Mouse (Mus musculus) stomach, embryonic 15.5 days (tissue): ENCODE data around the gene Ceacam9. TPM values are rescaled to one million over a fixed set of nuclear protein-coding genes. Genes with fewer than 3 reads are reported as not detected.
"Not testable (repeated sequence)": the region's sequence is repeated elsewhere in the genome, so short reads cannot be mapped to it uniquely, and the experiment has no call there.

Source experiments
- ATAC-seq: fragments of 200-750 bp; cut with Nextera tagmentation; 2 replicates; pipeline ENCODE4 v1.8.0; 2017; ENCODE audit warnings: low read depth, moderate number of reproducible peaks, moderate TSS enrichment; ENCODE audit not compliant: insufficient read depth, low FRiP score
- H3K27ac ChIP-seq: fragments of 300-500 bp; sonication (generic); 2 replicates; pipeline ENCODE4 v1.5.1; 2015; ENCODE audit warnings: mild to moderate bottlenecking, inconsistent platforms
- H3K27me3 ChIP-seq: fragments of 300-500 bp; sonication (generic); replicated peaks from 2 replicates; pipeline ENCODE4 v1.6.1; 2015; ENCODE audit warnings: inconsistent platforms
- H3K36me3 ChIP-seq: fragments of 300-500 bp; sonication (generic); 2 replicates; pipeline ENCODE4 v1.6.1; 2015; ENCODE audit warnings: inconsistent platforms
- H3K4me1 ChIP-seq: fragments of 300-500 bp; sonication (generic); 2 replicates; pipeline ENCODE4 v1.6.1; 2015; ENCODE audit warnings: inconsistent platforms
- H3K4me2 ChIP-seq: fragments of 300-500 bp; sonication (generic); 2 replicates; pipeline ENCODE4 v1.6.1; 2015; ENCODE audit warnings: mild to moderate bottlenecking, inconsistent platforms
- H3K4me3 ChIP-seq: fragments of 300-500 bp; sonication (generic); replicated peaks from 2 replicates; pipeline ENCODE4 v1.5.1; 2015; ENCODE audit warnings: inconsistent platforms
- H3K9ac ChIP-seq: fragments of 300-500 bp; sonication (generic); 2 replicates; pipeline ENCODE4 v1.6.1; 2015; ENCODE audit warnings: inconsistent platforms
- H3K9me3 ChIP-seq: fragments of 300-500 bp; sonication (generic); 2 replicates; pipeline ENCODE4 v1.6.1; 2016; ENCODE audit warnings: inconsistent platforms
- WGBS: fragments of 180-500 bp; shearing (Covaris S2); methylation state at CpG from one replicate; pipeline ENCODE4 v1.1.7; 2015; 5-methylcytosine and 5-hydroxymethylcytosine counted together
- polyA plus RNA-seq: library from polyadenylated mRNA; unstranded; fragments of >200 nt; fragmentation: Nextera tagmentation; extraction: Ambion mirVana; gene quantifications from 2 replicates; pipeline ENCODE4 v1.2.1, GENCODE M21; 2015

Ceacam9 gene
- not detected in 2 replicates for polyA plus RNA-seq

DNA sequence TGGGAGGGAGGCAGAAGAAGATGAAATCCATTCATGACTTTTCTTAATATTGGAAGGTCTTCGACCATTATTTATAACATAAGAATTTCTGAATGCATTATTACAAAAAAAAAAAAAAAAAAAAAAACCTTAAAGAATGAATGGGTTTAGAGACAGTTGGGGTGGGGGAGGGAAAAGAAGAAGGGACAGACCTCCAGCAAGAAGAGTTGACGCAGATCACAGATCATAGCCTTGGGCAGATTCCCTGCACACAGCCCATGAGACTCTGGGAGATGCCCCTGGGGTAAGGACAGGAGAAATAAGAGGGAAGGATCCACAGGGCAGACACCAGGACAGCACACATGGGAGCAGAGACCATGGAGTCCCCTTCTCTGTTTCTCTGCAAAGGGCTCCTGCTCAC lies at the start of gene Ceacam9:
Ceacam9 (plus strand) TSS at position 301 of the 400 bp plus-strand sequence.
- Histone ChIP-seq H3K36me3 (no peaks in the 10 kb centered on the region), H3K27ac (no peak within 1 kb of the TSS), H3K27me3 (no peaks in the 10 kb centered on the region), H3K4me1 (no peaks in the 10 kb centered on the region), H3K9me3 (no peaks in the 10 kb centered on the region), H3K4me3 (no peak within 1 kb of the TSS), H3K4me2 (no peak within 1 kb of the TSS), H3K9ac (no peak within 1 kb of the TSS)
- WGBS, result 73% methylated on average over 2 of the region's 2 CpGs
- no peak for ATAC-seq

DNA sequence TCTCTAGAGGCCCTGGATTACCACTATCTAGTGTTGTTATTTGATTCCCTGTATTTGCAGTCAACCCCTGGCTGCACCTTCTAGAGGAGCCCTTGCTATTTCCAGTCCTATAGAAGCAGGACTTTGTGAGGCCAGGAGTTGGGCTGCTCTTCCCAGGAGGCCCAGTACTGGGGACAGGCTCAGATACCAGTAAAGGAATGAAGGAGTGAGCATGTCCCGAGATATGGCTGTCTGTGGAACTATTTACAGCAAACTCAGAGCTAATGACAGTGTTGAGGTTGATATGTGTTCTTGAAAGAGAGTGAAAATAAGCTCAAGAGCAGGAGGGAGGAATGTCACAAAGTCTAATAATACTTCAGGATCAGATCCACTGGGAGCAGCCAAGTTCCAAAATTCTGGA lies 47.9 kb upstream of the Ceacam9 start:
- 43% methylated on average over 1 of the region's 1 CpGs for WGBS
- no peak overlapping the region for H3K9ac ChIP-seq
- H3K36me3 ChIP-seq, result no peaks in the 10 kb centered on the region
- no peaks in the 10 kb centered on the region for H3K4me1 ChIP-seq
- no peak overlapping the region for H3K4me2 ChIP-seq
- no peak overlapping the region for H3K4me3 ChIP-seq
- no peaks in the 10 kb centered on the region for H3K9me3 ChIP-seq
- H3K27me3 ChIP-seq, result no peaks in the 10 kb centered on the region
- H3K27ac ChIP-seq, result no peak overlapping the region
- no peak for ATAC-seq

DNA sequence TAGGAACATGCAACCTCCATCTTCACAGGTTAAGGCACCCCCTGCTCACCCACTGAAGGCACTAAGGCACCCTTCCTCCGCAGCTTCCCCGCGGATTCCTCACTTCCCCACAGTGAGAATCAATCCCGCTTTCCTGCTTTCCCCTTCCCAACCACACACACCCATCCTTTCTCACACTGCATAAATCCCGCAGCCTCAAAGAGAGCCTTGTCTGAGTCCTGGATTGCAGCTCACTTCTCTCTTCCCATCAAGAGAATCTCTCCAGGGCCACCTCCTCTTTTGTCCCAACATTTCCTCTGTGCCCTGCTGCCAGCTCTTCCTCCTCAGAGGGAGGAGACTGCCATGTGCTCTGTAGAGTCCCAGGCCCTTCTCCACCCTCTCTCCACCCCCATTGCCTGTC lies 47.0 kb upstream of the Ceacam9 start:
- ATAC-seq, H3K36me3 ChIP-seq: not testable (repeated sequence)
- 43% methylated on average over 5 of the region's 5 CpGs for WGBS

DNA sequence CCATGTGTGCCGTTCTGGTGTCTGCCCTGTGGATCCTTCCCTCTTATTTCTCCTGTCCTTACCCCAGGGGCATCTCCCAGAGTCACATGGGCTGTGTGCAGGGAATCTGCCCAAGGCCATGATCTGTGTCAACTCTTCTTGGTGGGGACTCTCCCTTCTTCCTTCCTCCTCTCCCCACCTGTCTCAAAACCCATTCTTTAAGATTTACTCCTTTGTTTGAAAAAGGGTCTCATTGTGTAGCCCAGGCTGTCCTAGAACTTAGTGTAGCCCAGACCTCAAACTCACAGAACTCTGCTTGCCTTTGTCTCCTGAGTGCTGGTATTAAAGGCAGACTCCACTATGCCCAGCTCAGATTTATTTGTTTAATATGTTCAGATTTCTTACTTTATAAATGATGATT lies 46.1 kb upstream of the Ceacam9 start, which contains the start of gene Ceacam15:
Ceacam15 (minus strand) TSS at position 101 of the 400 bp plus-strand sequence.
- no peaks in the 10 kb centered on the region for H3K9me3 ChIP-seq
- H3K4me1 ChIP-seq, result no peaks in the 10 kb centered on the region
- no peak within 1 kb of the TSS for H3K4me3 ChIP-seq
- H3K27ac ChIP-seq, result no peak within 1 kb of the TSS
- H3K9ac ChIP-seq, result no peak within 1 kb of the TSS
- 45% methylated on average over 1 of the region's 1 CpGs for WGBS
- no peaks in the 10 kb centered on the region for H3K27me3 ChIP-seq
- H3K36me3 ChIP-seq, result no peaks in the 10 kb centered on the region
- ATAC-seq, result no peak
- H3K4me2 ChIP-seq, result no peak within 1 kb of the TSS

More for the DNA sequence above, 47.0 kb upstream of the Ceacam9 start:
- not testable (repeated sequence) for H3K4me3 ChIP-seq, H3K4me1 ChIP-seq, H3K27me3 ChIP-seq, H3K27ac ChIP-seq, H3K9me3 ChIP-seq, H3K4me2 ChIP-seq, H3K9ac ChIP-seq

DNA sequence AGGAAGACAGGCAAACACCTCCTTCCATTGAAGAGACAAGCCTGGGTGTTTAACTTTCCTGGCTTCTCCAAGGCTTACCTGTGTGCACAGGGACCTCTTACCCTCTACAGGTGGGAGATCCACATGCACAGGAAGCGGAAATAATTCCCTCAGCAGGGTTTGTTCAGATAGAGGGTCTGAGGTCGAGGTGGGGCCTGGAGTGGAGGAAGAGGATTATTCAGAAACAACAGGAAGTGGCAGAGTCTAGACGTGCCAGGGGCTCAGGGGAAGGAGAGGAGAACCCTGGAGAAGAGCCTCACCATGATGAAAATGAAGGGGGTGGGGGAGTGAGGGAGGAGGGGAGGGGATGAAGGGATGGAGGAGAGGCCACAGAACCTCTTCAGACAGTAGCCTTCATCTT lies 41.5 kb upstream of the Ceacam9 start:
- not testable (repeated sequence) for H3K27ac ChIP-seq, H3K4me2 ChIP-seq, H3K4me3 ChIP-seq, H3K9me3 ChIP-seq, ATAC-seq, H3K36me3 ChIP-seq, H3K9ac ChIP-seq, H3K27me3 ChIP-seq, H3K4me1 ChIP-seq
- WGBS, result 49% methylated on average over 3 of the region's 3 CpGs

DNA sequence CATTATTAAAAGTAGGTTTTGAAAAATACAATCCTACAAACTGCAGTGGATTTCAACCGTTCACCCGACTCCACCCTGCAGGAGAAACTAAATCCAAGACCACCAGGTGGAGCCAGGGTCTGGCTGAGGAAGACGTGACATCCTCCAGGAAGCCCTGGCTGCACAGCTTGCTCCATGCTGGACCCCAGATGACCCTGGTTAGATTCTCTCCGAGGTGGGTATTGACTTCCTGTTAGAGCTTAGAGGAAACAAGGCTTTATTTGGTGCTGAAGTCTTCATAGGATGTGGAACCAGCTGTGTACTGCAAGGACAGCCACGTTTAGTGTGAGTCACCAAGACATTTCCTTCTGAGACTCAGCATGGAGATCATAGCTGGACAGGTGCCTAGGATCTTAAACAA lies 32.5 kb upstream of the Ceacam9 start:
- Histone ChIP-seq H3K36me3 (no peaks in the 10 kb centered on the region), H3K27ac (no peak overlapping the region), H3K27me3 (no peaks in the 10 kb centered on the region), H3K4me1 (no peaks in the 10 kb centered on the region), H3K9ac (no peak overlapping the region), H3K4me2 (no peak overlapping the region), H3K9me3 (no peaks in the 10 kb centered on the region), H3K4me3 (no peak overlapping the region)
- WGBS, result 65% methylated on average over 5 of the region's 5 CpGs
- ATAC-seq, result peak; percentile 18; the same call in 1 of the 2 replicates

DNA sequence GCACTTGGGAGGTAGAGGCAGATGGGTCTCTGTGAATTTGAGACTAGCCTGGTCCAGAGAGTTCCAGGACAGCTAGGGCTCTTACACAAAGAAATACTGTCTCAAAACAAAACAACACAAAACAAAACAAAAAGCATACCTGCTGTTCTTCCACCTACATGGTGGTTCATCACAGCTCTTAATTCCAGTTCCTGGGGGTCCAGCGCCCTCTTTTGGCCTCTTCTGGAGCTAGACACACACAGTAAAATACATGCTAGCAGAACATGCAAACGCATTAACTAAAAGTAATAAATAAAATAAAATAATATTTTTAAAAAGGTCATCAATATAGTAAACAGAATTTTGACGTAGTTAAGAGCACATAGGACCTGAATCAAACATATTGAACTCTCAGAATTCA lies 26.7 kb upstream of the Ceacam9 start:
- Histone ChIP-seq H3K36me3 (no peaks in the 10 kb centered on the region), H3K9me3 (no peaks in the 10 kb centered on the region), H3K9ac (no peak overlapping the region), H3K4me1 (no peaks in the 10 kb centered on the region), H3K27ac (no peak overlapping the region), H3K4me2 (no peak overlapping the region), H3K4me3 (no peak overlapping the region), H3K27me3 (no peaks in the 10 kb centered on the region)
- no peak for ATAC-seq
- WGBS, result 34% methylated on average over 3 of the region's 3 CpGs

DNA sequence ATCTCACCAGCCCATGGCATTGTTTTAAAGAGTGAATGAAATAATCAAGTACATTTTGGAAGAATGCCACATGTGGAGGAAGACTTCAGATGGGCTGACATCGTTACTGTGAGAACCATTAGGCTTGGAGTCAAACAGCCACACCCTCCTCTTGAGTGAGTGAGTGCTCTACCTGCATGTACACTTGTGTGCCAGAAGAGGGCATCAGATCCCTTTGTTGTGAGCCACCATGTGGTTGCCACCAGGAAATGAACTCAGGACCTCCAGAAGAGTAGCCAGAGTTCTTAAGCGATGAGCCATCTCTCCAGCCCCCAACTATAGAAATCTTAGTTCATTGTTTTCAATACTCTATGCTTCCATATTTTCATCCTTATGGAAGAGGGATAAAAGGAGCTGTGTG lies 22.7 kb upstream of the Ceacam9 start:
- no peak overlapping the region for H3K27ac ChIP-seq
- H3K4me3 ChIP-seq, result no peak overlapping the region
- H3K4me2 ChIP-seq, result no peak overlapping the region
- H3K4me1 ChIP-seq, result no peaks in the 10 kb centered on the region
- 59% methylated on average over 2 of the region's 2 CpGs for WGBS
- H3K9me3 ChIP-seq, result no peaks in the 10 kb centered on the region
- H3K27me3 ChIP-seq, result no peaks in the 10 kb centered on the region
- no peak overlapping the region for H3K9ac ChIP-seq
- no peak for ATAC-seq
- H3K36me3 ChIP-seq, result no peaks in the 10 kb centered on the region

DNA sequence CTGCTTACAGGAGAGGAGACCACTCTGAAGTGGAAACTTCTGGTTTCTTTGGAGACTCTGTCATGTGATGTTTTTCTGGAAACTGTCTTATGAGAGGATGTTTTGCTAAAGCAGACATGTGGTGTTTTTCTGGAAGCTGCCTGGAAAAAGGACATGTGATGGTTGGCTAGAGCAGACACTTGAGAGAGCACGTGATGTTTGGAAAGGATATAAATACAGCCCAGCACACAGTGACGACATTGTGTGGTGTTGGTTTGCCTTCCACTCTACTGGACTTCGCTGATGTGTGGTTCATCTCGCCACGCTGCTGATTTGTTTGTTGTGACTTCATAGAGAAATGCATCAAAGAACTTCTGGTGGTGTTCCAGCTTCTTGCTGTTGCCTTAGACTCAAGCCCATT lies 21.1 kb upstream of the Ceacam9 start:
- H3K4me3 ChIP-seq, result no peak overlapping the region
- no peaks in the 10 kb centered on the region for H3K9me3 ChIP-seq
- H3K36me3 ChIP-seq, result no peaks in the 10 kb centered on the region
- H3K27me3 ChIP-seq, result no peaks in the 10 kb centered on the region
- no peaks in the 10 kb centered on the region for H3K4me1 ChIP-seq
- no peak overlapping the region for H3K4me2 ChIP-seq
- WGBS, result 67% methylated on average over 5 of the region's 5 CpGs
- no peak overlapping the region for H3K27ac ChIP-seq
- no peak overlapping the region for H3K9ac ChIP-seq
- no peak for ATAC-seq

DNA sequence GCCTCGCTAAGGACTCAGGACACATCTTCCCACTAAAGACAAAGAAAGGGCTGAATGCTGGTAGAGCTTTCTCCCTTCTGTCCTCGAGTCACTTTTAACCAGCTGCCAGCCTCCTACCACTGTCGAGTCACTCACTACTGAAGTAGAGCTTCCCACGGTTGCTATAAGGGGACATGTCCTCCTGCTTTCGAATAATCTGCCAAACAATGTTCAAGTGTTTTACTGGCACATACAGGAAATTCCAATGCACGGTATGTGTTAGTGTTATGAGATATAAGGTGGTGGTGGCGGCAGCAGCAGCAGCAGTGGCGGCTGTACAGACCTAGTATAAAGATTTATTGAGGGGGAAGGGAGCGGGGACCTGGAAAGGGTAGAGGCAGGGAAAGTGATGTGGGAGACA lies 15.3 kb upstream of the Ceacam9 start:
- H3K9me3 ChIP-seq, result no peaks in the 10 kb centered on the region
- no peaks in the 10 kb centered on the region for H3K36me3 ChIP-seq
- H3K9ac ChIP-seq, result no peak overlapping the region
- no peaks in the 10 kb centered on the region for H3K4me1 ChIP-seq
- H3K4me2 ChIP-seq, result no peak overlapping the region
- no peak for ATAC-seq
- no peak overlapping the region for H3K4me3 ChIP-seq
- H3K27ac ChIP-seq, result no peak overlapping the region
- 29% methylated on average over 9 of the region's 9 CpGs for WGBS
- H3K27me3 ChIP-seq, result no peaks in the 10 kb centered on the region

DNA sequence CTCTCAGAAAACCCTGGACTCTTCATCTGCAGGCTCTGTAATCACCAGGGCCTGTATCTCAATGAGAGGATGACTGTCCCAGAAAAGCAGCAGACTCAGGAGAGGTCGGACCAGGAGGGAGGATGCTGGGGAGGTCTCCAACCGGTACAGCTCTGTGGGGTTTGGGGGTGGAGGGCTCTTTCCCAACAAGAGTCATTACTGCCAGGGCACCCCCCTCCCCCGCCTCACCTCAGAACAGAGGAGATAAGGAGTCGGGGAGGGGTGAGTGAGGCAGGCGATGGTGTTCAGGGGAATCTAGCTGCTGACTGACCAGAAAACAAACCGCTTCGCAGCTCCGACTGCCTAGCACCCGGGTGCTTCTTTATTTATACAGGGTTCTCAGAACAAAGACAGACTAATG lies 13.5 kb upstream of the Ceacam9 start:
- no peaks in the 10 kb centered on the region for H3K27me3 ChIP-seq
- 17% methylated on average over 9 of the region's 9 CpGs for WGBS
- H3K4me2 ChIP-seq, result no peak overlapping the region
- H3K4me1 ChIP-seq, result no peaks in the 10 kb centered on the region
- no peaks in the 10 kb centered on the region for H3K36me3 ChIP-seq
- no peak overlapping the region for H3K27ac ChIP-seq
- no peak overlapping the region for H3K4me3 ChIP-seq
- no peak for ATAC-seq
- no peaks in the 10 kb centered on the region for H3K9me3 ChIP-seq
- no peak overlapping the region for H3K9ac ChIP-seq

DNA sequence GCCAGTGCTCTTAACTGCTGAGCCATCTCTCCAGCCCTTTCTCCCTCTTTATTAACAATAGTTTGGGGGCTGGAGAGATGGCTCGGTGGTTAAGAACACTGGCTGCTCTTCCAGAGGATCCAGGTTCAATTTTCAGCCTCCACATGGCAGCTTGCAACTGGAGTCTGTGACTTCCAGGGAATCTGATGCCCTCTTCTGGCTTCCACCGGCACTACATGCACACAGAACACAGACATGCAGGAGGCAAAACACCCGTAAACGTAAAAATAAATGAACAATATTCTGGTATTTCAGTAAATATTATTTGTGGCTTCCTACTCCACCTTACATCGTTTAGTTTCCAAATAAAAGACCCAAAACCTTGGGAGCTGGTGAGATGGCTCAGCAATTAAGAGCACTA lies 11.1 kb upstream of the Ceacam9 start:
- Histone ChIP-seq H3K27me3 (no peaks in the 10 kb centered on the region), H3K9ac (no peak overlapping the region), H3K4me3 (no peak overlapping the region), H3K4me2 (no peak overlapping the region), H3K9me3 (no peaks in the 10 kb centered on the region), H3K36me3 (no peaks in the 10 kb centered on the region), H3K4me1 (no peaks in the 10 kb centered on the region), H3K27ac (no peak overlapping the region)
- 78% methylated on average over 5 of the region's 5 CpGs for WGBS
- no peak for ATAC-seq

DNA sequence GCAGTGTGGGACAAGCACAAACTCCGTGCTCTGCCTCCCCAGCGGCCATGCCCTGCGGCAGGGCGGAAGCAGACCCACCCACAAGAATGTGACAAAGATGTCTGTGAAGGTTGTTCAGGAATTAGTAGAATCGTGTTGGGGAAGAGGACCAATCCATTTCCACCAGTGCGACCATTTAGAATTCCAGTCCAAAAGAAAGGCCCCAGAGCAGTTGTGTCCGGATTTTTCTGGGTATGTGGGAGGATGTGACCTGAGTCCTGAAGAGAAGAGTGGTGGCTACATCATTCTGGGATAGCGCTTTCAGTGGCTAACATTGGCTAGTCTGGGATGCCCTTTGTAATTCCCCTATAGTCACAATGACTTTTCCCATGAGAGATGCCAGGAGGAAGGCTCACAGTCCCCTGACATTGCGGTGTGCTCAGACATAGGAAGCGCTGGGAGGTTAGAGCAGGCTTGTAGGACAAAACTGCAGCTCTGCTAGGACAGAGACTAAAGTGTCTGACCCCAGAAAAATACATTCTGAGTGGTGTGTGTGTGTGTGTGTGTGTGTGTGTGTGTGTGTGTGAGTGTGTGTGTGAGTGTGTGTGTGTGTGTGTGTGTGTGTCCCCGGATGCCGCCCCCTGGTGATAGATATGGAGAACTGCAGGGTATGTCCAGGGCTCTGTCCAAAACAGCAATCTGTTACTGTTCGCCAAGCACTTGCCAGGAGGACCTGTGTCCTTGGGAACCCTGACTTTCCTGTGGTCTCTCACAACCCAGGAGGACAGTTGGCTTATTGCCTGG lies 8.9 kb upstream of the Ceacam9 start:
- Histone ChIP-seq H3K4me3 (no peak overlapping the region), H3K4me2 (no peak overlapping the region), H3K36me3 (no peaks in the 10 kb centered on the region), H3K27ac (no peak overlapping the region), H3K9ac (no peak overlapping the region), H3K9me3 (no peaks in the 10 kb centered on the region), H3K27me3 (no peaks in the 10 kb centered on the region), H3K4me1 (no peaks in the 10 kb centered on the region)
- ATAC-seq, result no peak
- 73% methylated on average over 13 of the region's 13 CpGs for WGBS
